Mouse (Mus musculus) stomach, embryonic 14.5 days (tissue): ENCODE results near the gene Ehbp1l1. TPM values are rescaled to one million over a fixed set of nuclear protein-coding genes. Genes with fewer than 3 reads are reported as not detected.
A peak's percentile ranks its signal among the peaks of the same experiment; 100 is the strongest.

Source experiments
- ATAC-seq: fragments of 200-750 bp; cut with Nextera tagmentation; 2 replicates; pipeline ENCODE4 v1.8.0; 2017; ENCODE audit warnings: low read depth, moderate TSS enrichment; ENCODE audit not compliant: insufficient number of reproducible peaks, insufficient read depth, low FRiP score
- H3K27ac ChIP-seq: fragments of 300-500 bp; sonication (generic); 2 replicates; pipeline ENCODE4 v1.5.1; 2014; ENCODE audit warnings: mild to moderate bottlenecking, low read length, moderate library complexity, mixed read lengths
- H3K27me3 ChIP-seq: fragments of 300-500 bp; sonication (generic); 2 replicates; pipeline ENCODE4 v1.6.1; 2014; ENCODE audit warnings: low read length, control low read depth, mixed read lengths; ENCODE audit not compliant: control insufficient read depth, insufficient read depth
- H3K36me3 ChIP-seq: fragments of 300-500 bp; sonication (generic); 2 replicates; pipeline ENCODE4 v1.6.1; 2014; ENCODE audit warnings: mild to moderate bottlenecking, control low read depth, low read length, moderate library complexity, mixed read lengths; ENCODE audit not compliant: control insufficient read depth, insufficient read depth
- H3K4me1 ChIP-seq: fragments of 300-500 bp; sonication (generic); 2 replicates; pipeline ENCODE4 v1.6.1; 2014; ENCODE audit warnings: low read length, control low read depth, mixed read lengths; ENCODE audit not compliant: control insufficient read depth, insufficient read depth
- H3K4me2 ChIP-seq: fragments of 300-500 bp; sonication (generic); replicated peaks from 2 replicates; pipeline ENCODE4 v1.6.1; 2014; ENCODE audit warnings: low read depth, low read length, control low read depth
- H3K4me3 ChIP-seq: fragments of 300-500 bp; sonication (generic); 2 replicates; pipeline ENCODE4 v1.5.1; 2014; ENCODE audit warnings: low read depth, low read length, control low read depth
- H3K9ac ChIP-seq: fragments of 300-500 bp; sonication (generic); replicated peaks from 2 replicates; pipeline ENCODE4 v1.6.1; 2014; ENCODE audit warnings: low read depth, mild to moderate bottlenecking, control low read depth, low read length, moderate library complexity, mixed read lengths
- H3K9me3 ChIP-seq: fragments of 300-500 bp; sonication (generic); 2 replicates; pipeline ENCODE4 v1.6.1; 2016; ENCODE audit warnings: low read depth, low read length, control low read depth; ENCODE audit not compliant: control insufficient read depth
- WGBS: fragments of 180-500 bp; shearing (Covaris S2); extraction: QIAGEN DNeasy Blood & Tissue Kit; methylation state at CpG from one replicate; pipeline ENCODE4 v1.1.7; 2014; 5-methylcytosine and 5-hydroxymethylcytosine counted together
- polyA plus RNA-seq: library from polyadenylated mRNA; unstranded; fragments of >200 nt; fragmentation: Nextera tagmentation; extraction: Ambion mirVana; gene quantifications from 2 replicates; pipeline ENCODE4 v1.2.1, GENCODE M21; 2014

The Ehbp1l1 gene
- polyA plus RNA-seq, 1 experiment from 2014 or later, result 36.7 TPM

GRCm38 (mm10) chr19:5741641-5742240 is 15.6 kb upstream of the Ehbp1l1 start:
- Histone ChIP-seq H3K9me3 (no peaks in the 10 kb centered on the region), H3K4me3 (peak overlapping the region; percentile 77), H3K27me3 (no peaks in the 10 kb centered on the region), H3K4me1 (peaks cover 36% of the 10 kb centered on the region), H3K36me3 (no peaks in the 10 kb centered on the region), H3K4me2 (peak overlapping the region; percentile 98), H3K9ac (peak overlapping the region; percentile 89), H3K27ac (peak overlapping the region; percentile 94)
- WGBS, result under 1% methylated on average over 47 of the region's 55 CpGs
- peak; percentile 70 for ATAC-seq

- H3K4me1 ChIP-seq, result peaks cover 27% of the 10 kb centered on the region
- peak within 1 kb of the TSS; percentile 89 for H3K9ac ChIP-seq
- peak within 1 kb of the TSS; percentile 77 for H3K4me3 ChIP-seq
- H3K36me3 ChIP-seq, result no peaks in the 10 kb centered on the region
- WGBS, result 22% methylated on average over 14 of the region's 14 CpGs
- peak within 1 kb of the TSS; percentile 98 for H3K4me2 ChIP-seq
- H3K27ac ChIP-seq, result peak within 1 kb of the TSS; percentile 94
- H3K9me3 ChIP-seq, result no peaks in the 10 kb centered on the region
- H3K27me3 ChIP-seq, result no peaks in the 10 kb centered on the region
- peak; percentile 31; the same call in 1 of the 2 replicates for ATAC-seq
Measured at GRCm38 (mm10) chr19:5740320-5741317, 14.5 kb upstream of the Ehbp1l1 start, which contains the start of gene Ltbp3. Gene Ltbp3 (plus strand): TSS chr19:5740904.

- Histone ChIP-seq H3K27ac (no peak overlapping the region), H3K4me1 (peaks cover 23% of the 10 kb centered on the region), H3K4me2 (no peak overlapping the region), H3K9me3 (no peaks in the 10 kb centered on the region), H3K36me3 (no peaks in the 10 kb centered on the region), H3K4me3 (no peak overlapping the region), H3K9ac (no peak overlapping the region), H3K27me3 (no peaks in the 10 kb centered on the region)
- WGBS, result 58% methylated on average over 2 of the region's 2 CpGs
- ATAC-seq, result no peak
Measured at GRCm38 (mm10) chr19:5739446-5739845, 13.3 kb upstream of the Ehbp1l1 start.

GRCm38 (mm10) chr19:5734325-5734724 is 8.2 kb upstream of the Ehbp1l1 start:
- Histone ChIP-seq H3K9ac (no peak overlapping the region), H3K4me1 (peaks cover 14% of the 10 kb centered on the region; the same call in 1 of the 2 replicates), H3K27ac (no peak overlapping the region), H3K9me3 (no peaks in the 10 kb centered on the region), H3K4me3 (no peak overlapping the region), H3K4me2 (no peak overlapping the region), H3K36me3 (no peaks in the 10 kb centered on the region; the same call in 1 of the 2 replicates), H3K27me3 (no peaks in the 10 kb centered on the region)
- ATAC-seq, result no peak
- 81% methylated on average over 9 of the region's 9 CpGs for WGBS

GRCm38 (mm10) chr19:5731264-5731978 is 5.3 kb upstream of the Ehbp1l1 start:
- peak; percentile 87 for ATAC-seq
- Histone ChIP-seq H3K27me3 (no peaks in the 10 kb centered on the region), H3K4me1 (peaks cover 36% of the 10 kb centered on the region), H3K9ac (peak overlapping the region; percentile 26), H3K27ac (peak overlapping the region; percentile 15; the same call in 1 of the 2 replicates), H3K36me3 (no peaks in the 10 kb centered on the region; the same call in 1 of the 2 replicates), H3K4me3 (peak overlapping the region; percentile 47), H3K9me3 (no peaks in the 10 kb centered on the region), H3K4me2 (peak overlapping the region; percentile 99)
- under 1% methylated on average over 47 of the region's 47 CpGs for WGBS

- Histone ChIP-seq H3K36me3 (no peaks in the 10 kb centered on the region; the same call in 1 of the 2 replicates), H3K4me3 (peak overlapping the region; percentile 47), H3K4me1 (peaks cover 37% of the 10 kb centered on the region), H3K27ac (no peak overlapping the region), H3K9ac (peak overlapping the region; percentile 26), H3K27me3 (no peaks in the 10 kb centered on the region), H3K4me2 (peak overlapping the region; percentile 99), H3K9me3 (no peaks in the 10 kb centered on the region)
- no peak for ATAC-seq
- WGBS, result 73% methylated on average over 29 of the region's 29 CpGs
Measured at GRCm38 (mm10) chr19:5730314-5731186, 4.4 kb upstream of the Ehbp1l1 start.

- peak within 1 kb of the TSS; percentile 91 for H3K9ac ChIP-seq
- H3K27ac ChIP-seq, result peak within 1 kb of the TSS; percentile 82
- peak; percentile 75 for ATAC-seq
- H3K27me3 ChIP-seq, result no peaks in the 10 kb centered on the region
- no peaks in the 10 kb centered on the region for H3K9me3 ChIP-seq
- peaks cover 40% of the 10 kb centered on the region for H3K4me1 ChIP-seq
- H3K4me2 ChIP-seq, result peak within 1 kb of the TSS; percentile 99
- H3K4me3 ChIP-seq, result peak within 1 kb of the TSS; percentile 73
- under 1% methylated on average over 37 of the region's 37 CpGs for WGBS
- H3K36me3 ChIP-seq, result no peaks in the 10 kb centered on the region; the same call in 1 of the 2 replicates
Measured at GRCm38 (mm10) chr19:5729444-5729815, 3.3 kb upstream of the Ehbp1l1 start, which contains the start of gene Fam89b. Gene Fam89b (minus strand): TSS chr19:5729653.
